Mouse (Mus musculus) forebrain, postnatal 0 days (tissue): ENCODE measurements at regions not wholly inside any gene's neighbourhood (a gene's known extent, or its start where the extent isn't known, plus 50 kb on each side); places are given as distances from the start of the nearest gene placed in this dataset.

ENCODE experiments used
- ATAC-seq: fragments of 200-750 bp; cut with Nextera tagmentation; 2 replicates; pipeline ENCODE4 v1.8.0; 2017; ENCODE audit warnings: mild to moderate bottlenecking, moderate library complexity
- DNase-seq: peaks from one replicate; pipeline ENCODE4 v3.0.0-alpha.2; 2015
- H3K27ac ChIP-seq: fragments of 300-500 bp; sonication (generic); 2 replicates; pipeline ENCODE4 v1.5.1; 2014; ENCODE audit warnings: low read depth, mild to moderate bottlenecking, antibody characterized with exemption, low read length, moderate library complexity, mixed read lengths
- H3K27me3 ChIP-seq: fragments of 300-500 bp; sonication (generic); 2 replicates; pipeline ENCODE4 v1.6.1; 2014; ENCODE audit warnings: mild to moderate bottlenecking, low read length, mixed read lengths; ENCODE audit not compliant: insufficient read depth
- H3K36me3 ChIP-seq: fragments of 300-500 bp; sonication (generic); 2 replicates; pipeline ENCODE4 v1.6.1; 2014; ENCODE audit warnings: mild to moderate bottlenecking, moderate library complexity; ENCODE audit not compliant: insufficient read depth
- H3K4me1 ChIP-seq: fragments of 300-500 bp; sonication (generic); 2 replicates; pipeline ENCODE4 v1.6.1; 2014; ENCODE audit warnings: antibody characterized with exemption; ENCODE audit not compliant: insufficient read depth
- H3K4me2 ChIP-seq: fragments of 300-500 bp; sonication (generic); 2 replicates; pipeline ENCODE4 v1.6.1; 2014; ENCODE audit warnings: low read depth, mild to moderate bottlenecking, moderate library complexity
- H3K4me3 ChIP-seq: fragments of 300-500 bp; sonication (generic); 2 replicates; pipeline ENCODE4 v1.5.1; 2014; ENCODE audit warnings: low read depth, low read length, mixed read lengths
- H3K9ac ChIP-seq: fragments of 300-500 bp; sonication (generic); 2 replicates; pipeline ENCODE4 v1.6.1; 2014; ENCODE audit warnings: mild to moderate bottlenecking
- H3K9me3 ChIP-seq: fragments of 300-500 bp; sonication (generic); 2 replicates; pipeline ENCODE4 v1.6.1; 2016; ENCODE audit warnings: low read length
- CTCF ChIP-seq: sonication (generic); IDR thresholded peaks from 2 replicates; pipeline ENCODE4 v1.5.1; 2016; ENCODE audit warnings: antibody characterized with exemption, control low read depth, low read depth
- WGBS: fragments of 180-500 bp; shearing (Covaris S2); extraction: QIAGEN DNeasy Blood & Tissue Kit; methylation state at CpG from one replicate; pipeline ENCODE4 v1.1.7; 2014; 5-methylcytosine and 5-hydroxymethylcytosine counted together

- H3K9ac ChIP-seq = 0 out of 2 replicates have a peak overlapping the region, but pooled peaks have one; percentile 35
- WGBS = 37% methylated on average over 13 of the region's 13 CpGs
- H3K27me3 ChIP-seq = no peaks in the 10 kb centered on the region
- no peak for TF ChIP-seq CTCF
- DNase-seq (peak; percentile 57), ATAC-seq (peak; percentile 68)
- no peaks in the 10 kb centered on the region for H3K36me3 ChIP-seq
- H3K4me3 ChIP-seq = no peak overlapping the region
- H3K4me2 ChIP-seq = no peak overlapping the region
- H3K9me3 ChIP-seq = no peaks in the 10 kb centered on the region
- peaks cover 19% of the 10 kb centered on the region for H3K4me1 ChIP-seq
- H3K27ac ChIP-seq = peak overlapping the region; percentile 70
Measured at GRCm38 (mm10) chr2:92848962-92849361, 65.9 kb upstream of the Syt13 start.

DNA sequence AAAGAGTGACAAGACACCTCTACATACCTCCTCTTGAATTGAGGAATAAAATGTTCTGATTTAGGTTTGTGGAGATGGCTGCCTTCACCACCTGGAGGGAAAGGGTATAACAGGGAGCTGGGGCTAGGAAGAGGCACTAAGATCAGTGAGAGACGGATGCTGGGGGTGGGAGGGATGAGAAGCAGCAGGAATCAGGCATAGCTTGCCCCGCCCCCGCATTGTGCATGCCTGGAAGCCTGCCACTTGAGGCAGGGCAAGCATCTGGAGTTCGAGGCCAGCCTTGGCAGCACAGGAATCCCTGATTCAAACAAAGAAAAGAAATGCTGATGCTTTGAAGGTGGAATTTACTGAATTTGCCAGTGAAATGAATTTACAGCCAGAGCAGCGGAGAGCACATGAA lies 63.6 kb upstream of the Syt13 start:
- Histone ChIP-seq H3K9ac (no peak overlapping the region), H3K27ac (no peak overlapping the region), H3K4me1 (peaks cover 4% of the 10 kb centered on the region; the same call in 1 of the 2 replicates), H3K27me3 (no peaks in the 10 kb centered on the region), H3K4me3 (no peak overlapping the region), H3K36me3 (no peaks in the 10 kb centered on the region), H3K9me3 (no peaks in the 10 kb centered on the region), H3K4me2 (no peak overlapping the region)
- DNase-seq = peak; percentile 39
- WGBS = 35% methylated on average over 5 of the region's 5 CpGs
- peak; percentile 26; the same call in 1 of the 2 replicates for TF ChIP-seq CTCF
- no peak; the same call in 1 of the 2 replicates for ATAC-seq

DNA sequence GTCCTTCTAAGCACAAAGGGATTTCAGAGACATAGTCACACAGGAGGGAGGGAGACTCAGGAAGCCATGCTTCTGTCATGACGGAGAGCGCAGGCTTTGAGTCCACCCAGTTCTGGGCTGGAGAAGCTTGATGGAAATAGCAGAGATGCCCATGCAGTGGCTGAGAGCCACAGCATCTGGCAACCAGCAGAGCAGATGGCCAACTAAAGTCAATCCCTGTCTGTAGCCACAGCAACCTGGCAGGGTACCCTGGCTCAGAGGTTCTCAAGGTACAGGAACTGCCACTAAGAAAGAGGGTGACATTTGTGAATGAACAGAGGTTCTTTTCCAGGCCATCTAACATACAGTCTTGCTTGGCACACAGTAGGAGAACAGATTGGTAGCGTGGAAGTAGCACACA lies 61.7 kb upstream of the Syt13 start:
- no peaks in the 10 kb centered on the region for H3K9me3 ChIP-seq
- H3K27me3 ChIP-seq = no peaks in the 10 kb centered on the region
- H3K4me3 ChIP-seq = no peak overlapping the region
- H3K4me1 ChIP-seq = peaks cover 4% of the 10 kb centered on the region; the same call in 1 of the 2 replicates
- 63% methylated on average over 3 of the region's 3 CpGs for WGBS
- no peak overlapping the region for H3K4me2 ChIP-seq
- no peak overlapping the region for H3K27ac ChIP-seq
- TF ChIP-seq CTCF = no peak
- H3K36me3 ChIP-seq = no peaks in the 10 kb centered on the region
- peak; percentile 38; the same call in 1 of the 2 replicates for ATAC-seq
- peak; percentile 48 for DNase-seq
- no peak overlapping the region for H3K9ac ChIP-seq

DNA sequence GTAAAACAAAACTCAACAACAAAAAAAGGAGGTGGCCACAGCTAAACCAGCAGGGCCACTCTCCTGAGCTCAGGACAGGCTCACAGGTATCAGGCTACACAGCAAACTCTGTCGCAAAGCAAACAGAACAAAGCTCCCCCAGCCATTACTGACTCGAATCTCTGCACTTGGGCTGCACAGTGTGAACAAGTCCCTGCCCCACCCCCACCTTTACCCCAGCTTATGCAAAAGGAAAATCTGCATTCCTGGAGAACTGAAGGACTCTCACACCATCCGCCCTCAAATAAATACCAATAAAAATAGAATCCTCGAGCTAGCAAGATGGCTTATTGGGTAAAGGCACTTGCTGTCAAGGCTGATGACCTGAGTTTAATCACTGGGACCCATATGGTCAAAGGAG lies 60.6 kb upstream of the Syt13 start:
- Histone ChIP-seq H3K9ac (no peak overlapping the region), H3K4me2 (no peak overlapping the region), H3K4me1 (peaks cover 4% of the 10 kb centered on the region; the same call in 1 of the 2 replicates), H3K9me3 (no peaks in the 10 kb centered on the region), H3K4me3 (no peak overlapping the region), H3K36me3 (no peaks in the 10 kb centered on the region), H3K27me3 (no peaks in the 10 kb centered on the region), H3K27ac (no peak overlapping the region)
- no peak for DNase-seq
- TF ChIP-seq CTCF = no peak
- WGBS = 60% methylated on average over 4 of the region's 4 CpGs
- no peak for ATAC-seq

- H3K4me3 ChIP-seq = no peak overlapping the region
- DNase-seq = no peak
- H3K9ac ChIP-seq = no peak overlapping the region
- H3K36me3 ChIP-seq = no peaks in the 10 kb centered on the region
- H3K27ac ChIP-seq = no peak overlapping the region
- H3K4me2 ChIP-seq = no peak overlapping the region
- H3K9me3 ChIP-seq = no peaks in the 10 kb centered on the region
- no peak for ATAC-seq
- H3K4me1 ChIP-seq = no peaks in the 10 kb centered on the region
- H3K27me3 ChIP-seq = no peaks in the 10 kb centered on the region
- TF ChIP-seq CTCF = no peak
- 65% methylated on average over 12 of the region's 12 CpGs for WGBS
Measured at GRCm38 (mm10) chr2:92856047-92856446, 58.9 kb upstream of the Syt13 start.

DNA sequence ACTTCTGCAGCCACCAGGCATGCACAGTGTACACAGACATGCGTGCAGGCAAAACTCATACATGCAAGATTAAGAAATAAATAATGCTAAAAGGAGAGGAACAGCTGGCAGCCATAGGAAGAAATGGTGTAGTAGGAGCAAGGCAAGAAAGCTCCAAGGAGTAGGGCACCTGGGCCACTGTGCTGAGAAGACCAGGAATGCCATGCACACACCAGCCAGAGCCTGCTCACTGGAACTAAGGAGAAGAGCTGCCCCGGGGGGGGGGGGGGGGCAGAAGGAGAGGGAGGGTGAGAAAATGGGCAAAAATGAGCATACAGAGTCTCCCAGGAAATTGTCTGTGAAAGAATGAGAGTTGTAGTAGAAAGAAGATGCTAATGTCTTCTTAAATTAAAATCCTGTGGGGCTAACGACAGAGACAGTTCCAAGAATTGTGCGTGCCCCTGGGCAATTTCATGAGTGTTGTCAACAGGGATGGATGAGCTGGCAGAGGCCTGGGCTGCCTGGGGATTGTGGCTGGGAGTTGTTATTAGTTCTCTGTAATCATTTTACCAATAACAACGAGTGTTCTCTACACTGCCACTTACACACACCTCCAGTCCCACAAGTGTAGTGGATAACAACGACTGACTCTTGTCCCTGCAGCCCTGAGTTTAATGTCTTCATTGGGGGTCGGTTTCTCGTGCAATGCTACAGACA lies 54.2 kb upstream of the Syt13 start:
- DNase-seq = no peak
- no peaks in the 10 kb centered on the region for H3K4me1 ChIP-seq
- no peak for TF ChIP-seq CTCF
- WGBS = 74% methylated on average over 8 of the region's 8 CpGs
- H3K4me2 ChIP-seq = no peak overlapping the region
- no peak overlapping the region for H3K9ac ChIP-seq
- H3K9me3 ChIP-seq = no peaks in the 10 kb centered on the region
- ATAC-seq = no peak
- H3K27ac ChIP-seq = no peak overlapping the region
- no peaks in the 10 kb centered on the region for H3K36me3 ChIP-seq
- H3K4me3 ChIP-seq = no peak overlapping the region
- no peaks in the 10 kb centered on the region for H3K27me3 ChIP-seq
